ENCODE assay signal across 7 mouse cellular contexts in the genomic region with DNA sequence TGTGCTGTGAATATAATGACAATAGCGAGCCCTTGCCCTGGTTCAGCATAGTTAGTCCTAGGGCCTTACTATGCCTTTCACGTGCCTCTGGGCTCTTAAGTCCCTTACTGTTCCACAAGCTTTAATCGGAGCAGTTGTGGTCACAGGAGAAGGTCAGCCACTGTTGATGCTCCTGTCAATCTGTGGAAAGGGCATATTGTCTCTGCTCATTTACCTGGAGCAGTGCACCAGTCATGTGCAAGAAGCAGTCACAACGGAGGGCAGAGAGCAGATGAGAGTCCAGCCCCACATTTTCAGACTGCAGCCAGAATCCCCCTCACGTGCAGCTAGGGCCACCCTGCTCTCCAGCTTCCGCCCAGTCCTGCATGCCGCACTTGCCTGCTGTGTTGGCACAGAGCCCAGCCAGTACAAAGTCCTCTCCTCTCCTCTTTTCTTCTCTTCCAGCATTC.
DNase-seq lines count a peak whose midpoint lies in the region; ATAC-seq and TF ChIP-seq lines count a peak whose summit lies in the region.

No protein-coding gene starts in this region.

- H3K27ac ChIP-seq in lung, embryonic 15.5 days, result peak overlapping the region; percentile 66
- peak overlapping the region; percentile 46 for H3K27ac ChIP-seq in embryonic facial prominence, embryonic 10.5 days (replicated peaks)
- H3K27ac ChIP-seq in hindbrain, embryonic 16.5 days (ENCODE audit: low read depth, low read length), result no peak overlapping the region
- H3K27ac ChIP-seq in liver, adult 2 months (replicated peaks; ENCODE audit: insufficient read depth, low read depth, low read length), result no peak overlapping the region
- peak overlapping the region; percentile 53; the same call in 1 of the 2 replicates for H3K27ac ChIP-seq in stomach, embryonic 14.5 days (ENCODE audit: low read length)

- H3K9me3 ChIP-seq in lung, embryonic 15.5 days, result no peaks in the 10 kb centered on the region
- H3K9me3 ChIP-seq in embryonic facial prominence, embryonic 10.5 days, result no peaks in the 10 kb centered on the region
- no peaks in the 10 kb centered on the region for H3K9me3 ChIP-seq in hindbrain, embryonic 16.5 days (ENCODE audit: control insufficient read depth, low read length)
- no peaks in the 10 kb centered on the region for H3K9me3 ChIP-seq in stomach, embryonic 14.5 days (ENCODE audit: control insufficient read depth, low read depth, low read length)

- ATAC-seq in lung, embryonic 15.5 days (ENCODE audit: borderline replicate concordance, extremely low read depth, low FRiP score, low TSS enrichment), result peak; percentile 78
- ATAC-seq in hindbrain, embryonic 16.5 days, result peak; percentile 92
- peak; percentile 84 for ATAC-seq in stomach, embryonic 14.5 days (ENCODE audit: insufficient number of reproducible peaks, insufficient read depth, low FRiP score, low read depth)
- no peak for ATAC-seq in megakaryocyte, adult 5-6 weeks (ENCODE audit: poor library complexity, severe bottlenecking)

- H3K4me3 ChIP-seq in lung, embryonic 15.5 days, result no peak overlapping the region
- H3K4me3 ChIP-seq in embryonic facial prominence, embryonic 10.5 days, result no peak overlapping the region
- no peak overlapping the region for H3K4me3 ChIP-seq in hindbrain, embryonic 16.5 days (ENCODE audit: low read length)
- H3K4me3 ChIP-seq in liver, adult 2 months (ENCODE audit: insufficient read depth, low read depth, low read length), result no peak overlapping the region
- no peak overlapping the region for H3K4me3 ChIP-seq in stomach, embryonic 14.5 days (ENCODE audit: low read depth, low read length)

- TF ChIP-seq POLR2A in liver, adult 2 months (IDR thresholded peaks at IDR 0.05; ENCODE audit: extremely low read depth, insufficient read depth, low read length), result no peak

- DNase-seq in lung, postnatal 25 days (ENCODE audit: low spot score), result no peak
- peak; percentile 34 for DNase-seq in embryonic facial prominence, embryonic 10.5 days (ENCODE audit: low spot score)
- peak; percentile 58 for DNase-seq in liver, adult 2 months (ENCODE audit: extremely low read depth, low read depth, low spot score)

- no peak for TF ChIP-seq CTCF in liver, adult 2 months (IDR thresholded peaks at IDR 0.05; ENCODE audit: low read depth, low read length)

- H3K79me2 ChIP-seq in liver, adult 2 months (ENCODE audit: control insufficient read depth, insufficient read depth, low read length), result no peaks in the 10 kb centered on the region

- H3K36me3 ChIP-seq in lung, embryonic 15.5 days, result no peaks in the 10 kb centered on the region
- no peaks in the 10 kb centered on the region for H3K36me3 ChIP-seq in embryonic facial prominence, embryonic 10.5 days (replicated peaks)
- no peaks in the 10 kb centered on the region for H3K36me3 ChIP-seq in hindbrain, embryonic 16.5 days (ENCODE audit: control insufficient read depth, insufficient read depth, low read length)
- peaks cover 15% of the 10 kb centered on the region; the same call in 1 of the 2 replicates for H3K36me3 ChIP-seq in liver, adult 2 months (ENCODE audit: control insufficient read depth, insufficient read depth, low read length)
- no peaks in the 10 kb centered on the region for H3K36me3 ChIP-seq in stomach, embryonic 14.5 days (ENCODE audit: control insufficient read depth, insufficient read depth, low read length)

- H3K4me2 ChIP-seq in lung, embryonic 15.5 days, result no peak overlapping the region
- no peak overlapping the region; the same call in 1 of the 2 replicates for H3K4me2 ChIP-seq in hindbrain, embryonic 16.5 days (ENCODE audit: low read length)
- H3K4me2 ChIP-seq in stomach, embryonic 14.5 days (replicated peaks; ENCODE audit: low read depth, low read length), result no peak overlapping the region

- peaks cover 40% of the 10 kb centered on the region for H3K4me1 ChIP-seq in lung, embryonic 15.5 days
- H3K4me1 ChIP-seq in embryonic facial prominence, embryonic 10.5 days, result peaks cover 47% of the 10 kb centered on the region
- H3K4me1 ChIP-seq in hindbrain, embryonic 16.5 days (ENCODE audit: control insufficient read depth, insufficient read depth, low read depth, low read length), result peaks cover 14% of the 10 kb centered on the region
- H3K4me1 ChIP-seq in liver, adult 2 months (ENCODE audit: control insufficient read depth, insufficient read depth, low read length), result peaks cover 2% of the 10 kb centered on the region; the same call in 1 of the 2 replicates
- H3K4me1 ChIP-seq in stomach, embryonic 14.5 days (ENCODE audit: control insufficient read depth, insufficient read depth, low read length), result peaks cover 20% of the 10 kb centered on the region

- H3K27me3 ChIP-seq in lung, embryonic 15.5 days, result no peaks in the 10 kb centered on the region
- H3K27me3 ChIP-seq in embryonic facial prominence, embryonic 10.5 days (replicated peaks; ENCODE audit: low read depth, poor library complexity, severe bottlenecking), result peaks cover 4% of the 10 kb centered on the region; the same call in 1 of the 2 replicates
- H3K27me3 ChIP-seq in hindbrain, embryonic 16.5 days (replicated peaks; ENCODE audit: control insufficient read depth, insufficient read depth, low read length), result no peaks in the 10 kb centered on the region
- no peaks in the 10 kb centered on the region for H3K27me3 ChIP-seq in liver, adult 2 months (ENCODE audit: control insufficient read depth, insufficient read depth, low read length)
- no peaks in the 10 kb centered on the region for H3K27me3 ChIP-seq in stomach, embryonic 14.5 days (ENCODE audit: control insufficient read depth, insufficient read depth, low read length)

- 7% methylated on average over 7 of the region's 7 CpGs for WGBS in lung, embryonic 15.5 days
- 25% methylated on average over 7 of the region's 7 CpGs for WGBS in embryonic facial prominence, embryonic 10.5 days
- WGBS in hindbrain, embryonic 16.5 days, result 14% methylated on average over 7 of the region's 7 CpGs
- 23% methylated on average over 7 of the region's 7 CpGs for WGBS in liver, adult 2 months
- WGBS in stomach, embryonic 14.5 days, result 9% methylated on average over 7 of the region's 7 CpGs

- no peak overlapping the region for H3K9ac ChIP-seq in lung, embryonic 15.5 days
- no peak overlapping the region for H3K9ac ChIP-seq in hindbrain, embryonic 16.5 days (ENCODE audit: low read depth, low read length)
- no peak overlapping the region for H3K9ac ChIP-seq in liver, adult 2 months (ENCODE audit: low read depth, low read length)
- H3K9ac ChIP-seq in stomach, embryonic 14.5 days (replicated peaks; ENCODE audit: low read depth, low read length), result no peak overlapping the region

Comparison
In these comparisons a context has a peak if more than half of its experiments do, and no peak if none do; other contexts are left out.
1. H3K27ac ChIP-seq: peak in lung, embryonic 15.5 days (single experiment), embryonic facial prominence, embryonic 10.5 days (single experiment) and stomach, embryonic 14.5 days (single experiment); none in hindbrain, embryonic 16.5 days (single experiment) and liver, adult 2 months (single experiment).